Mouse (Mus musculus) testis, adult 2 months (tissue): ENCODE data around the gene Gfra1. TPM values are rescaled to one million over a fixed set of nuclear protein-coding genes. Genes with fewer than 3 reads are reported as not detected.
A peak's percentile ranks its signal among the peaks of the same experiment; 100 is the strongest.

Experiments used
- H3K27ac ChIP-seq: fragments of 200-500 bp; 2 replicates; pipeline ENCODE4 v1.5.1; 2012; ENCODE audit warnings: low read depth, low read length; ENCODE audit not compliant: control insufficient read depth, insufficient read depth
- H3K27me3 ChIP-seq: fragments of 200-500 bp; 2 replicates; pipeline ENCODE4 v1.6.1; 2012; ENCODE audit warnings: mild to moderate bottlenecking, low read length, moderate library complexity; ENCODE audit not compliant: control insufficient read depth, insufficient read depth
- H3K36me3 ChIP-seq: fragments of 200-500 bp; 2 replicates; pipeline ENCODE4 v1.6.1; 2012; ENCODE audit warnings: mild to moderate bottlenecking, low read length; ENCODE audit not compliant: control insufficient read depth, insufficient read depth
- H3K4me1 ChIP-seq: fragments of 200-500 bp; 2 replicates; pipeline ENCODE4 v1.6.1; 2012; ENCODE audit warnings: low read length; ENCODE audit not compliant: control insufficient read depth, insufficient read depth
- H3K4me3 ChIP-seq: fragments of 200-500 bp; 2 replicates; pipeline ENCODE4 v1.5.1; 2012; ENCODE audit warnings: low read depth, mild to moderate bottlenecking, low read length, moderate library complexity, mixed read lengths; ENCODE audit not compliant: control insufficient read depth
- CTCF ChIP-seq: fragments of 200-500 bp; IDR thresholded peaks from 2 replicates; pipeline ENCODE4 v1.5.1; 2012; ENCODE audit warnings: low read depth, mild to moderate bottlenecking, inconsistent platforms, low read length, moderate library complexity; ENCODE audit not compliant: control insufficient read depth, insufficient read depth, insufficient replicate concordance
- POLR2A ChIP-seq: fragments of 200-500 bp; IDR thresholded peaks from 2 replicates; pipeline ENCODE4 v1.6.1; 2012; ENCODE audit warnings: low read depth, mild to moderate bottlenecking, inconsistent platforms, low read length, moderate library complexity; ENCODE audit not compliant: control insufficient read depth
- polyA plus RNA-seq: library from polyadenylated mRNA; depleted of rRNA; stranded (reverse); fragments of >200 nt; gene quantifications from 2 replicates; pipeline ENCODE4 v1.2.3, GENCODE M21; 2012

The Gfra1 gene
- polyA plus RNA-seq, 1 experiment: 1.2 TPM

DNA sequence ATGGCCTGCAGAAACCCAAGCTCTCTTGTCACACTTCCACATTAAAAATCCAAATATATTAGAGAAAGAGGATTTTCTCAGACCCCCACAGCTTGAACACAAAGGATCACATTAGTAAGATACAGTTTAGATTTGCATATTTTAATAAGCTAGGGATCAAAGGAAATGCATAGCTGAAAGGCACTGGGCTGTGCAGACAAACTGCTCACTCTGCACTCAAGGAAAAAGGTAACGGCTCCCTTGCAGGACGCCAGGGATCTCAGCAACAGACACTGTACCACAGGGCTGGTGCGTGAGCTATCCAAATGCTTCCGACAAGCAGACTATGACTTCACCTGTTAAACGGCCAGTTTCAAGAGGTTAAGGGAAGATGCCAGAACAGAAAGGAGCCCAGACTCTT lies 127.7 kb downstream of the Gfra1 start:
- H3K36me3 ChIP-seq: no peaks in the 10 kb centered on the region
- no peak for TF ChIP-seq POLR2A
- TF ChIP-seq CTCF: no peak
- H3K27me3 ChIP-seq: no peaks in the 10 kb centered on the region
- H3K4me1 ChIP-seq: no peaks in the 10 kb centered on the region
- H3K27ac ChIP-seq: no peak overlapping the region
- no peak overlapping the region for H3K4me3 ChIP-seq

DNA sequence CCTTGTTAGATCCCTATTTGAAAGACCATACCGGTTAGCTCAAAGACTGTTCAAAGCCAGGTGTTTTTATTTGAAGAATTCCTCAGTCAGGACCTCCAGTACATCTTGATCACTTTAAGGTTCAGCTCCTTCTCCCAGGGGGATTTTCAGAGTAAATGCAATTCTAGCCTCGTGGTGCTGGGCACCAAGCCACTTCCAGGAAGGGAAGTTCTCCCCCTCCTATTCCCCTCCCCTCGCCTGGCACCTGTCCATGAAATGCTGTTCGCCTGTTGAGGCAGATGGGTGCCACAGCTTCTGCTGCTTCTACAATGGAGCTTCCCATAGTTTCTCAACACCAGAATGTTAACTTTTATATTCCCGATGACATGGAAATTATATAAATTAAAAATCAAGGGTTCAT lies 139.2 kb downstream of the Gfra1 start:
- Histone ChIP-seq H3K27me3 (no peaks in the 10 kb centered on the region), H3K27ac (no peak overlapping the region), H3K4me3 (no peak overlapping the region), H3K4me1 (no peaks in the 10 kb centered on the region), H3K36me3 (no peaks in the 10 kb centered on the region)
- TF ChIP-seq POLR2A: no peak
- no peak for TF ChIP-seq CTCF

DNA sequence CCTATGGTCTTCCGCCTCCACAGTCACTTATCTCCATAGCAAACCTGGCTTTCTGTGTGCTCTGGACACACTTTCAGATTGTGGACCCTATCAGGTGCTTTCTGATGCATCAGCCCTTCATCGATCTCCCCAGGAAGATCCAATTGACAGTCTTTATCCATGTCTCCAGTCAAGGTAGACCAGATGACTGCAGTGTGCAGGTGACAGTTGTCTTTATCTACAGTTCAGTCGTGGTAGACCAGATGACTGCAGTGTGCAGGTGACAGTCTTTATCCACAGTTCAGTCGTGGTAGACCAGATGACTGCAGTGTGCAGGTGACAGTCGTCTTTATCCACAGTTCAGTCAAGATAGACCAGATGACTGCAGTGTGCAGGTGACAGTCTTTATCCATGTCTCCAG lies 140.0 kb downstream of the Gfra1 start:
- Histone ChIP-seq H3K4me1 (no peaks in the 10 kb centered on the region), H3K4me3 (no peak overlapping the region), H3K27me3 (no peaks in the 10 kb centered on the region), H3K27ac (no peak overlapping the region), H3K36me3 (no peaks in the 10 kb centered on the region)
- TF ChIP-seq CTCF (no peak), POLR2A (no peak)

DNA sequence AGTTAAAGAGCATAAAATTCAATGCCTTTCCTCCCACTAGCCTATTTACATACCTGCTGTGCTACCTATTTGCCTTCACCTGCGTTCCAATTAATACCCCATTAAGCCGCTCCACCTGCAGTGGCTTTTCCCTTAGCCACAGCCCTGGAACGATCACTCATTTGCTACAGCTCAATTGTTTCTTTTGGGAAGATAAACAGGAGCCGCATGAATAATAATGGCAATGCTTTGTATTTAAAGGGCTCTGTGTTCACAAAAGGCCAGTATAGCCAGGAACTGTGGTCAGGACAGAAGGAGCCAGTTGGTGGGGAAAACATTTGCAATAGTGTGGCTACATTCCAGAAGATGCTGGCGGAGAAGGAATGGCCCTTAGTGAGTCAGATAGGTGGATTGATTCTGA lies 141.1 kb downstream of the Gfra1 start:
- Histone ChIP-seq H3K4me3 (no peak overlapping the region), H3K36me3 (no peaks in the 10 kb centered on the region), H3K27me3 (no peaks in the 10 kb centered on the region), H3K27ac (no peak overlapping the region), H3K4me1 (no peaks in the 10 kb centered on the region)
- TF ChIP-seq POLR2A: no peak
- no peak for TF ChIP-seq CTCF

DNA sequence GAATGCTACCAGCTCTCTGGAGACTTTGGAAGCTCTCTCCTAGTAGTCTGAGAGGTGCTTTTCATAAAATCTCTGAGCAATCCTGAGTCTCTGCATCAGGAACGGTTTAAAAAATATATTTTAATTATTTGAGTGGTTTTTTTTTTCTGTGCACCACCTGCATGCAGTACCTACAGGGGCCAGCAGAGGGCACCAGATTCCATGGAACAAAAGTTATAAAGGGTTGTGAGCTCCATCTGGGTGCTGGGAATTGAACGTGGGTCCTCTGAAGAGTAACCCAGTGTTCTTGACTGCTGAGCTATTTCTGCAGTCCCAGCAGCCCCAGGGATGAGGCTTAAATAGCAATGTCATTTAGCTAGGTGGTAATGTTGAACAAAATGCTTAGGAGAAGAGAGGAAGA lies 141.9 kb downstream of the Gfra1 start:
- H3K4me3 ChIP-seq: no peak overlapping the region
- H3K27ac ChIP-seq: no peak overlapping the region
- H3K36me3 ChIP-seq: no peaks in the 10 kb centered on the region
- no peaks in the 10 kb centered on the region for H3K27me3 ChIP-seq
- H3K4me1 ChIP-seq: no peaks in the 10 kb centered on the region
- peak; percentile 36; the same call in 1 of the 2 replicates for TF ChIP-seq CTCF
- no peak for TF ChIP-seq POLR2A

DNA sequence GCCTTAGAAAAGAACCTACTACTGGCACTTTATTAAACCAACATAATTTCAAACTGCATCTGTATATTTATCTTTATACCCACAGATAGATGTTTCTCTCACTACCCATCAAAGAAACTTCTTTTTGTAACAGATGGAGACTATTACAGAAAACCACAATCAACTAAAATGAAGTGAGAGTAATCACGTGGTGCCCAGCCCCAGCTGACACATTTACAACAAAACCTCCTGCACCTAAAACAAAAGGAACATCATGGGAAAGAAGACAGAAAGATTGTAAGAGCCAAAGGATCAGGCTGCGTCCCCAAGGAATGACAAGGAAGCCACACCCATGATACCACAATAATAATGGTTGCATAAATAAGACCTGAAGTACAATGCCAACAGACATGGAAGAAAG lies 143.2 kb downstream of the Gfra1 start:
- Histone ChIP-seq H3K27ac (no peak overlapping the region), H3K27me3 (no peaks in the 10 kb centered on the region), H3K36me3 (no peaks in the 10 kb centered on the region), H3K4me1 (no peaks in the 10 kb centered on the region), H3K4me3 (no peak overlapping the region)
- TF ChIP-seq CTCF (no peak), POLR2A (no peak)

DNA sequence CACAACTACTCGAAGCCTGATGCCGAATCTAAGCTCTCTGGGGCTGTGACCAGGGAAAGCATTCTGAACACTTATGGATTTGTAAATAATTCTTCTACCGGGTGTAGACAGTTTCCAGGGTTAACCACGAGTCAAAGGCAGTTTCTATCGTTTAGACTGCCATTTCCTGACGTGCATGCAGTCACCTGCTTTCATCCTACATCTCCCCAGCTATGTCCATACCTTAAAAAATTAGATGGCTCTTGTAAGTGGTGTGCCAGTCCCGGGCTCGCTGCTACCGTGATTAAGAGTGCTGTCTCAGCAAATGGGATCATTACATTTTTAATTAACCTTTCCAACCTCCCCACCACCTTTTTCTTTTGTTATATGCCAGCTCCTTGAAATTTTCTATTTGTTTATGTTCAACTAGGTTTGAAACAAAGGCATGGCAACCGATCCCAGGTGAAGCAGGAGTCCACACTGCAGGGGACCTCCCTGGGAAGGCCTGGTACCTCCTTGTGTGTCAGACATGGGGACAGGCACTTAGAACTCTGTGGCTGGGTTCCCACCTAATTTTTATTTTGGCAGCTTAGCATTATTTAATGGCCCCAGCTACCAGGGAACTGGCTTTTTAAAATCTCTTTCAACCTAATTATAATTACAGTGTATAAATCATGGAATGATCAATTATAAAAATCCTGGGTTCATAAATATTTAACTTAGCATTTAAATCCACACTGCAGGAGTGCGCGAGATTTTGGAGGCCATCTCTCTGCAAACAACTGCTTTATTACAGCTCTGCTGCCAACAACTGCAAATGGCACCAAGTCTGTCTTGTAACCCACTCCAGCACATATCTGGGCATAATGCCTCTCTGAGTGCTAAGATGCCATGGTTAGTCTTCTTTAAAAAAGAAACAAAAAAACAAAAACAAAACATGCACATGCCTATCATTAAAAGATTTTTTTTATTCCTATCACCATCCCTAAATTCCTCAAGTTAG lies 145.1 kb downstream of the Gfra1 start:
- H3K4me1 ChIP-seq: no peaks in the 10 kb centered on the region
- H3K27me3 ChIP-seq: no peaks in the 10 kb centered on the region
- TF ChIP-seq CTCF: no peak
- TF ChIP-seq POLR2A: no peak
- H3K4me3 ChIP-seq: no peak overlapping the region
- H3K27ac ChIP-seq: no peak overlapping the region
- no peaks in the 10 kb centered on the region for H3K36me3 ChIP-seq
